Comparison of ENCODE assay signal across 8 mouse cellular contexts in the genomic region with DNA sequence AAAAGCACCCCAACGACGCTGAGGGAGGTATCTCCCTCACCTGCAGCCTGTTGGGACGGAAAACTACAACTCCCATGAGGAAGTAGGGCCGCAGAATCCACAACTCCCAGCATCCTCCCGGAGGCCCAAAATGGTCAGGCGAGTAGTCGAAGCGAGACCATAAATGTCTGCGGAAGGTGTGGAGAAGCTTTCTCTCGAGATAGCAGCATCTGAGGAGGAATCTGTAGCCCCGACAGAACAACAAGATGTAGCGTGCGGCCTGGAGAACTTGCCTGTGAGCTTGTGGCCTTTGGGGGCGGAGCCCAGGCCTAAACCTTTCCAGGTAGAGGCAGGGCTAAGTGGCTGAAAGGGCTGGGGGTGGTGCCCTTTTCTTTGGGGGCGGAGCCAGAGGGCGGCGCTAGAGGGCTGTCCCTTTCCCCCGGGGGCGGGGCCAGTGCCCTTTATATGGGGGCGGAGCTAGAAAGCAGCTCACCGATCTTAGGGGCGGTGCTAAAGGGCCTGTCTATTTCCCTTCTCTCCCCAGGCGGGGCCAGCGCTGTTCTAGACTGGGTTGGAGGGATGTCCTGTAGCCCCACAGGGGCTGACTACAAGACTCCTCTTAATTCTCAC. TPM values are rescaled to one million over a fixed set of nuclear protein-coding genes. Genes with fewer than 3 reads are reported as not detected.
DNase-seq lines count a peak whose midpoint lies in the region; ATAC-seq lines count a peak whose summit lies in the region.

A gene (plus strand): TSS at position 128 of the 609 bp plus-strand sequence.

- H3K27me3 ChIP-seq in hindbrain, embryonic 11.5 days (ENCODE audit: control insufficient read depth, insufficient read depth, low read length), result no peaks in the 10 kb centered on the region

- peak within 1 kb of the TSS; percentile 36 for H3K4me3 ChIP-seq in hindbrain, embryonic 11.5 days (ENCODE audit: low read depth, low read length)

- under 1% methylated on average over 22 of the region's 24 CpGs for WGBS in hindbrain, embryonic 11.5 days

- DNase-seq in MN1 (ENCODE audit: low spot score), result peak; percentile 92
- DNase-seq in cerebellum, adult 9-10 months, result peak; percentile 99
- DNase-seq in frontal cortex, adult 2 months (ENCODE audit: extremely low spot score in 1 of 2, low spot score in 1 of 2), result peak; percentile 91 to 97
- DNase-seq in hindbrain, embryonic 11.5 days (ENCODE audit: low spot score), result peak; percentile 97
- DNase-seq in layer of hippocampus, postnatal 10 days (ENCODE audit: low spot score in 2 of 2), result peak; percentile 97 to 98
- DNase-seq in lung, postnatal 10 days, result peak; percentile 98
- DNase-seq in ovary, postnatal 36 days (ENCODE audit: low spot score), result peak; percentile 98
- peak; percentile 99 for DNase-seq in thymus, postnatal 25 days

- H3K27ac ChIP-seq in hindbrain, embryonic 11.5 days (ENCODE audit: low read depth, low read length), result peak within 1 kb of the TSS; percentile 65

- H3K9ac ChIP-seq in hindbrain, embryonic 11.5 days (ENCODE audit: low read depth, low read length), result peak within 1 kb of the TSS; percentile 55

- peak within 1 kb of the TSS; percentile 45 for H3K4me2 ChIP-seq in hindbrain, embryonic 11.5 days (replicated peaks; ENCODE audit: low read depth, low read length)

- H3K4me1 ChIP-seq in hindbrain, embryonic 11.5 days (replicated peaks; ENCODE audit: control insufficient read depth, insufficient read depth, low read length), result no peaks in the 10 kb centered on the region

- H3K9me3 ChIP-seq in hindbrain, embryonic 11.5 days (ENCODE audit: control insufficient read depth, low read length), result no peaks in the 10 kb centered on the region

- H3K36me3 ChIP-seq in hindbrain, embryonic 11.5 days (ENCODE audit: control insufficient read depth, insufficient read depth, low read length), result no peaks in the 10 kb centered on the region

- ATAC-seq in hindbrain, embryonic 11.5 days (ENCODE audit: low FRiP score), result peak; percentile 98

RNA-seq across cellular contexts. Expression of the gene that starts here (rescaled TPM):
- 7.9 and 9.3 TPM in 2 replicates for polyA plus RNA-seq in frontal cortex, adult 2 months (2012; rRNA removed)
- polyA plus RNA-seq in hindbrain, embryonic 11.5 days (2014; fragmentation: Nextera tagmentation; extraction: Ambion mirVana), result 8.4 and 9.7 TPM in 2 replicates
- 1 to 10 TPM; 6.2 to 6.3 TPM for total RNA-seq in layer of hippocampus, postnatal 10 days (2021)

Comparison
In these comparisons a context has a peak if more than half of its experiments do, and no peak if none do; other contexts are left out.
1. Peak in every context shown above with its lines: DNase-seq, ATAC-seq, H3K4me3 ChIP-seq and H3K27ac ChIP-seq.